Mouse (Mus musculus): ENCODE measurements around the gene Mgat4e.

GRCm38 (mm10) chr1:134548231-134548630 is 1.3 kb downstream of the Mgat4e start:
- TF ChIP-seq CTCF (IDR thresholded peaks at IDR 0.05; ENCODE audit: control insufficient read depth, insufficient read depth, insufficient read length): no peak
- no peak for TF ChIP-seq USF1 (IDR thresholded peaks at IDR 0.05; ENCODE audit: low read depth)
- no peak for TF ChIP-seq CEBPB (IDR thresholded peaks at IDR 0.05; ENCODE audit: low read depth)
- no peak for TF ChIP-seq MAX (IDR thresholded peaks at IDR 0.05)
- no peak for TF ChIP-seq MYOG (IDR thresholded peaks at IDR 0.05; ENCODE audit: control insufficient read depth, extremely low read depth, insufficient read length)
- no peak for TF ChIP-seq FOSL1 (IDR thresholded peaks at IDR 0.05; ENCODE audit: insufficient read depth, low read length, poor library complexity, severe bottlenecking)
